Mouse (Mus musculus) yolk sac, embryonic 10.5 days (tissue): ENCODE results near the gene Gfod1.
A peak's percentile ranks its signal among the peaks of the same experiment; 100 is the strongest.

ENCODE experiments used
- DNase-seq: peaks from one replicate; pipeline ENCODE4 v3.0.0-alpha.2; 2017; ENCODE audit warnings: low spot score

The Gfod1 gene

GRCm38 (mm10) chr13:43304018-43304431 lies at the start of gene Gfod1:
Gene Gfod1 (minus strand): TSS chr13:43304172.
- DNase-seq = peak; percentile 95

DNA sequence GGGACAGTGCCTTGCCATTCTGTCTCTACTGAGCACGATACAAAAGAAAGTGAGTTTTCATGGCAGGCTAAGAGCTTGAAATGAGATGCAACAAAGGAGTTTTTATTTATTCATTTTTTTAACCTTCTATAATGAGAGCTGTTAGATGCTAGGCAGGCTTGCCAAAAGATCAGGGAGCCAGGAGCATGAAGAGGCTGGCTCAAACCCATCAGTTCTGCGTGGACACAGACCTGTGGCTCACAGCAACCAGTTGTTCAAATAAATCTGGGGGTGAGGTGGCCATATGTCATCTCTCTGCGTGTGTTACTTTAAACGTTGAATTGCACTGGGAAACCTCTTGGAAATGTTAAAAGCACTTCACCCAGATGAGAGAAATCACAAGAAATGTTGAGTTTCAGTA lies 49.4 kb upstream of the Gfod1 start:
- no peak for DNase-seq

DNA sequence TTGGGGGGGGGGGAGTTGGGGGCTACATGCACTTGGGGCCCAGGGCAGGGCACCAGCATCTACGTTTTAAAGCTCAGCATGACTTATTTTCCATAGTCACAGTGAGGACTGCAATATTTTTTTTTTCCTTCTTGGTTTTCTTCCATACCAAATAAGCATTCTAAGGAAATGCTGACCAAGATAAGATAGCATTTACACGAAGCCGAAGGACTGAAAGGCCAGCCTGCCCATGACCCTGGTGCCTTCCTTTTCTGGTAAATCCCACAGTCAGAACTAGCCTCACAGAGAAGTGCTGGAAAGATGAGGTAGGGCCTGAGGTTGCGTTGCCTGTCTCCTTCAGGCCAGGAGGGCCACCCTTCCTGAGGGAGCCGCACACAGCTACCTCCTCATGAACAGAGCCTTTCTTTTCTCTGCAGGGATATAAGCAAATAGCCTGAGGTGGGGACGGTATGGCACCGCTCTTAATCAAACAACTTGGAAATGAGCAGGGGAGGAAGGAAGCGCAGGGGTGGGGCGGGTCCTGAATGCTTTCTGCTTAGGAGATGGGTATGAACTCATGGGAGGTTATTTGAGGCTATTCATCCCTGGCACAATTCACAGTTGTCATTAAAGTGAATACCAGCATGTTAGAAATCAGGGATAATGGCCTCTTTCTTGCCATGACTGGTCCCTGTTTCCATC lies 46.7 kb upstream of the Gfod1 start:
- no peak for DNase-seq

DNA sequence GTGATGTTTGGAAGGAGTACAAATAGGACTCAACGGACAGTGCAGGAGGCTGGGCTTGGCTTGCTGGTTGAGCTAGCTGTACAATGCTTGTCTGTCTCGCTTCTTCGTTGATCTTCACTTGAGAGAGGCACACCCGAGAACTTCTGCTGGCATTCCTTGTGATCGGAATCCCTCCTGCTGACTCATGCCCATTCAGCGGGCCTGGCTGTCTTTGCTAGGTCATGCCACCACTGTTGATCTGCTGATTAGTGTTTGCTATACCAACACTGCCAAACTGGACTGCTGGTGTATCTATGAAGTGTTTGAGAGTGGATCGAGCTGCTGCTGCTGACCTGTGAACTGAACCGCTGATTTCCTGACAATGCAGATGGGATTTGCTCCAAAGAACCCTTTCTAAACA lies 45.4 kb upstream of the Gfod1 start:
- DNase-seq = no peak

GRCm38 (mm10) chr13:43346825-43347224 lies 42.9 kb upstream of the Gfod1 start:
- no peak for DNase-seq

- peak; percentile 9 for DNase-seq
Measured at GRCm38 (mm10) chr13:43338632-43339031, 34.7 kb upstream of the Gfod1 start.

DNA sequence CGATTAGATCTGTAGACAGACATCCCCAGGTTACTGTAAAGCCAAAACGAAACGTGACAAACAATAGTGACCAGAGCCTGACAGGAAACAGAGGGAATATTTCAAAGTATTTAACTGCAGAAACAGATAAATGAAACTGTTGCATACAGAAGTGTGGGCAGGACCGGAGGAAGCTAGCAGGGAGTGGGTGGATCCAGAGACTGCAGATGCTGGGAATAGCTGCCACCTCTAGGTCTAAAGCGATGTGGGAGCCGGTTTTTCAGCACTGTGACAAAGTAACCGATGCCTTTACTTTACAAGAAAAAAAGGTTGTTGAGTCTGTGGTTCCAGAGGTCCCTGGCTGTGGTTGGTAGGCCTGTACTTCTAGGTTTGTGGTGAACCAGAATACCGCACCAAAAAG lies 34.0 kb upstream of the Gfod1 start:
- no peak for DNase-seq

GRCm38 (mm10) chr13:43336425-43337221 lies 32.7 kb upstream of the Gfod1 start:
- peak; percentile 3 for DNase-seq

- no peak for DNase-seq
Measured at GRCm38 (mm10) chr13:43332591-43332990, 28.6 kb upstream of the Gfod1 start.

DNA sequence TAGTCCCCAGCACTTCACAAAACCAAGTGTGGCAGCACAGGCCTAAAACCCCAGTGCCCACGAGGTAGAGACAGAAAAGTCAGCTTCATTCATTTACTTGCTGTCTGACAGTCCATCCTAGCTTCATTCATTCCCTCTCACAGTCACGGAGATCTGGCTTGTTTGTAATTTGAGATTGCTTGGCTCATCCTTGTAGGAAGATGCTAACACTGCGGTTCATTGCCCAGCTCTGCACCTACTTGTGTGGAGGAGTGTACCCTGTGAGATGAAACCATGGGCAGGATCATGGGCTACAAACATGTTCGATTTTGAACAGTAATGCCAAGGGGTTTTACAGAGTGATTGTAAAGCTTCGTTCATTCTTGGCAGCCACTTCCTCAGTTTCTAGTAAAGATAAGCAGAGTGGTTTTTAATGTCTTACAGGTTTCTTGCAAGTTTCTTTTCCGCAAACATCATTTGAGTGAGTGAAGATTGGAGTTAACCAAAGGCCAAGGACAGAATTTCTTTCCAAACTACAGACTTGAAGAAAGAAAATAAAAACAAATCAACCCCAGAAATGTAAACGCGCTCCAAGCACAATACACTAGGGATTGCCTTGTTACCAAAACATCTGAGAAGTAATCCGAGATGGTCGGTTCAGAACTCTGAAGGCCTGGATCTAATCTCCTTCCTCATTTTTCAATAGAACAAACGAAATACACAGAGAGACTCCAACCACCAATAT lies 27.9 kb upstream of the Gfod1 start:
- no peak for DNase-seq

- no peak for DNase-seq
Measured at GRCm38 (mm10) chr13:43325427-43325826, 21.5 kb upstream of the Gfod1 start.

GRCm38 (mm10) chr13:43321492-43321891 lies 17.5 kb upstream of the Gfod1 start:
- DNase-seq = no peak

DNA sequence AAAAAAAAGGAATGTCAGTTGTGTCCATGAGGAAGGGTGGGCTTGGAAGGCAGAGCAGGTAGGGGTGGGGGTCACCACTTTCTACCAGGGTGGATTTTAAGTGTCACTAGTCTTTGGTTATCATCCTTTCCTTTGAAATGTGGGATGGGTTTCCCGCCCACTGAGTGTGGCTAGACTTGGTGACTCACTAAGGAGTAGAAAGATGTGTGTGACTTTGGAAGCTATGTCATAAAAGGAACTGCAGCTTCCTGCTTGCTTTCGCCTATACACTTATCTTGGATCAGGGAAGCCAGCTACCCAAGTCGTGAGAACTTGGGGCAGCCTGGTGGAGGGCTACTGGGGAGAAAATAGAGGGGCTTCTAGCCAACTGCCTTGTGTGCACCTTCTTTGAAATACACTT lies 15.4 kb upstream of the Gfod1 start:
- DNase-seq = no peak

GRCm38 (mm10) chr13:43317411-43317810 lies 13.4 kb upstream of the Gfod1 start:
- DNase-seq = no peak

DNA sequence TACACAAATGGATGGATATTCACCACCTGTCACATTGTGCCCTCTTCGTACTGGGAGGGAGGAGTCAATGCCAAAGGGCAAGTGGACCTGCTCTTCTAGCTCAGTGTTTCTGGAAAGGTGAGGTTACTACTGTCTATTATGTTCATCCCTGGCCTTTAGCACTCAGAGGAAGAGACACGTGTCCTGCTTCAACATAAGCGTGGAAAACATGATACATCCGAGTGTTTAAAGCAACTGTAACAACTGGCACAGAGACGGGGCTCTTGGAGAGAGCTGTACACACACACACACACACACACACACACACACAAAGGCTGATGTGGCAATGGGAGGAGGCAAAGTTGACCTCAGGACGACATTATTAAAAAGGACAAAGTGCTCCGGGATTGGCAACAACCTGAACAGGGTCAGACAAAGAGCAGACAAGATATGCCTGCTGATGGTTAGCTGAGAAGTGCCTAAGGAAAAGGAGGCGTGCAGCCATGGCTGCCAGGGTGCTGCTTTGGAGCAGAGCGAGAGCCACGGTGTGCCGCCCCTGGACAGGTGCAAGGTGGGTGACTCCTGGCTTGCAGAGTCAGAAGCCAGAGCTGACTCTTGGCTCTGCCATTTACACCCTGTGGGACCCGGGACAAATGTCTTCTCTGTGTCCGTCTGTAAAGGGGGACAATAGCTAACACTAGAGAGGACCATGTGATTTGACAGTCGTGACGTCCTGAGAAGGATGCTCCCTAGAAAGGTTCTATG lies 1.4 kb upstream of the Gfod1 start:
- no peak for DNase-seq

DNA sequence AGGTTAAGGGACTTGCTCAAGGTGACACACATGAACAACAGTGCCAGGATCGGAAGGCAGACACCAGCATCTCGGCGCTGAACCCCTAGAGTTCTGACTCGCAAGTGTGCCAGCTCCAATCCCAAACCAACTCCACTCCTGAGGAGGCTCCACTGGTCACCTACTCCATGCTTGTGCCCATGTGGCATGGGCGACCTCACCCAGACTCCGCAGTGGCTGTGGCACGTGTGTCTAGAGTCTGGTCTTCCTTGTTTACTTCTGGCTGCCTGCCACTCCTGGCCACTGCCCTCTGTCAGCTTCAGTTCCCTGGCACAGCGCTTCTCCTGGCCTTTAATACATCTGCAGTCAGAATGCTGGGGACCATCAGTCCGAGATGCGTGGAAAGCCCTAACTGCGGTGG lies 728 bp upstream of the Gfod1 start:
- no peak for DNase-seq

DNA sequence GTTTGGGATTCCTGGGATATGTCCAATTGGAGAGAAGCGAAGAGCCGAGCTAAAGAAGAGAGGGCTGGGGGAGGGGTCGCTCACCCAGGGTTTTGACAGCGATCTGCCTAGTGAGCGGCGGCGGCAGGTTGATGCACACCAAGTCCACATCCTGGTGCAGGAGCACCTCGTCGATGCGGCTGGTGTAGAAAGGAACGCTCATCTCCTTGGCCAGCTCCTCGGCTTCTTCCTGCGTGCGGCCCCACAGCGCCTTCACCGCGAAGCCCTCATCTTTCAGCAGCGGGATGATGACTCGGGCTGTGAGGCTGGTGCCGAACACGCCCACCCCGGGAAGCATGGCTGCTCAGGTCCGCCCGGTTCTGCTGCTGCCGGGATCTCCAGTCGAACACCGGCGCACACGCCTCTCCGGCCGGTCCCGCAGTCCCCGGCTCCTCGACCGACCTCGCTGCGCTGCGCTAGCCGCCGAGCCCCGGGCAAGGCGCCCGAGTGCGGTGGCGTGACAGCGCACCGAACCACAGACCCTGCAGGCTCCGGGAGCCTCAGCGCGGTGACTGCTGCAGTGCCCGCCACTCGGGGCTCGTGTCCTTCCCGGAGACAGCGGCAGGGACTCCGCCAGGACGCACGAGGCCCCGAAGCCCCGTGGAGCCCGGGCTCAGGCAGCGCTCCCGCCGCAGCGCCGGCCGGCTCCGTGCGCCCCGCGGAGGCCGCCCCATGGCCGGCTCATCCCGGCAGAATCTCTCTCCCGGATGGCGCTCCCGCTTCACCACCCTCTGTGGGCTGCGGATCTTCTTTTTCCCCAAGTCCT lies 609 bp downstream of the Gfod1 start:
- peak; percentile 22 for DNase-seq

DNA sequence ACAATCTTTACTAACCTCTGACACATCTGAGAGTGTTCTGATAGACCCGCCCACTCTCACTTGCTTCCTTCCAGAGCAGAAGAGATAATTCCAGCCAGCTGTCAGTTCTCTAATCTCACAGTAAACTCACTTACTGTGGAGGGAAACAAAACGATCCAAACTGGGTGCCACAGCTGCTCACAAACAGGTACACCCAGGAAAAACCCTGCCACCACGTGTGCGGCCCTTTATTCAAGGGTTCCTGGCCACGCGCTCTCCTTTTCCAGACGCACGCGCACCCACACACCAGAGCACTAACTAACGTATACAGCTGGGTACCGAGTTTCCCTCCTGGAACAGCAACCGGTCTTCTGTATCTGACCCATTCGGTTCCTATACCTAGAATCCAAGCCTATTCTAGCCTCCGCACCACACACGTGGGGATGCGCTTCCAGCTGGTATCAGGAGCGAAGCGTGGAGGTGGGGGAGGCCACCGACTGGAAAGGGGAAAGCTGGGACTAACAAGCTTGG lies 1.3 kb downstream of the Gfod1 start:
- DNase-seq = peak; percentile 7

GRCm38 (mm10) chr13:43302239-43302638 lies 1.7 kb downstream of the Gfod1 start:
- no peak for DNase-seq

DNA sequence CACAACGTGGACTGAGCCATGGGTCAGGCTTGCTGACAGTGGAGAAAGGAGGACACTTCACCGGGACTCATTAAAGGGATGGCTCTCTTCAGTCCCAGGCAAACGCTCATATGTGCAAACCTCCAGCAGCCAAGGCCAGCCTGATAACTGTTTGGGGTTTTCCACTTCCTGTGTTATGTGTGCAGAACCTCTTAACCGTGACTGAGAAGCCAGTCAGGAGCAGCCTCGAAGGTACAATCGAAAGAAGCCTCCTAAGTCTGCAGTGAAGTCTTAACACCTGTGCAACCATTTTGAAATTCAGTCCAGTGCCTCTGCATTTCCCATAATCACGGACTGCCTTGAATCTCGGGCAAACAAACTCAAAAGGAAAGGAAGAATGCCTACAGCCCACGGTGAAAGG lies 3.1 kb downstream of the Gfod1 start:
- no peak for DNase-seq

- DNase-seq = no peak
Measured at GRCm38 (mm10) chr13:43300366-43300765, 3.6 kb downstream of the Gfod1 start.
